Mouse (Mus musculus) thymus, postnatal 10 days (tissue): ENCODE measurements around the gene Adh4.
"Not testable (repeated sequence)": the region's sequence is repeated elsewhere in the genome, so short reads cannot be mapped to it uniquely, and the experiment has no call there.

Source experiments
- DNase-seq, 2 experiments: peaks; one replicate each; pipeline ENCODE4 v3.0.0; 2021; ENCODE audit warnings: low spot score in 2 of 2

The Adh4 gene

GRCm38 (mm10) chr3:138415121-138415690 is at the start of gene Adh4:
Adh4 (plus strand) TSS chr3:138415466.
- DNase-seq, result no peak

- no peak for DNase-seq
Measured at GRCm38 (mm10) chr3:138366181-138366580, 49.1 kb upstream of the Adh4 start.

GRCm38 (mm10) chr3:138369546-138369945 is 45.7 kb upstream of the Adh4 start:
- no peak for DNase-seq

GRCm38 (mm10) chr3:138370289-138370688 is 45.0 kb upstream of the Adh4 start:
- not testable (repeated sequence) for DNase-seq

GRCm38 (mm10) chr3:138373920-138374319 is 41.3 kb upstream of the Adh4 start:
- DNase-seq, result no peak

GRCm38 (mm10) chr3:138375148-138375547 is 40.1 kb upstream of the Adh4 start:
- DNase-seq, result no peak

GRCm38 (mm10) chr3:138381133-138381532 is 34.1 kb upstream of the Adh4 start:
- DNase-seq, result no peak

GRCm38 (mm10) chr3:138387155-138387554 is 28.1 kb upstream of the Adh4 start:
- no peak for DNase-seq

- no peak for DNase-seq
Measured at GRCm38 (mm10) chr3:138404872-138405271, 10.4 kb upstream of the Adh4 start.

GRCm38 (mm10) chr3:138405341-138405740 is 9.9 kb upstream of the Adh4 start:
- peak in 1 of 2 experiments; percentile 7 for DNase-seq

GRCm38 (mm10) chr3:138405840-138406239 is 9.4 kb upstream of the Adh4 start:
- no peak for DNase-seq

- no peak for DNase-seq
Measured at GRCm38 (mm10) chr3:138407920-138408319, 7.3 kb upstream of the Adh4 start.

GRCm38 (mm10) chr3:138409585-138409984 is 5.7 kb upstream of the Adh4 start:
- DNase-seq, result no peak

GRCm38 (mm10) chr3:138410211-138410610 is 5.1 kb upstream of the Adh4 start:
- no peak for DNase-seq

- no peak for DNase-seq
Measured at GRCm38 (mm10) chr3:138419369-138419768, 4.1 kb downstream of the Adh4 start.

- DNase-seq, result no peak
Measured at GRCm38 (mm10) chr3:138420385-138420784, 5.1 kb downstream of the Adh4 start.

- no peak for DNase-seq
Measured at GRCm38 (mm10) chr3:138423664-138424063, 8.4 kb downstream of the Adh4 start.

- no peak for DNase-seq
Measured at GRCm38 (mm10) chr3:138424247-138424646, 9.0 kb downstream of the Adh4 start.

GRCm38 (mm10) chr3:138430360-138430976 is 15.2 kb downstream of the Adh4 start:
- no peak for DNase-seq

- DNase-seq, result no peak
Measured at GRCm38 (mm10) chr3:138431835-138432234, 16.6 kb downstream of the Adh4 start.

GRCm38 (mm10) chr3:138438716-138439115 is 23.4 kb downstream of the Adh4 start:
- no peak for DNase-seq

- no peak for DNase-seq
Measured at GRCm38 (mm10) chr3:138442203-138442602, 26.9 kb downstream of the Adh4 start.

- peak; percentile 90 for DNase-seq
Measured at GRCm38 (mm10) chr3:138442612-138443464, 27.6 kb downstream of the Adh4 start, which contains the start of gene Adh5. Adh5 (plus strand) TSS chr3:138443093.
